ENCODE assay signal across 12 mouse cellular contexts in genomic region chr17:29337979-29338823, GRCm38 (mm10). TPM values are rescaled to one million over a fixed set of nuclear protein-coding genes. Genes with fewer than 3 reads are reported as not detected.
DNase-seq lines count a peak whose midpoint lies in the region; ATAC-seq lines count a peak whose summit lies in the region.
"Had no signal": no experiment of that assay in that cellular context is flagged by ENCODE, and none has a peak within 500 bp of the region (broad histone marks: within the 10 kb centered on the region; RNA-seq: fewer than 3 reads in every experiment).

No protein-coding gene starts in this region.

- WGBS in heart, embryonic 13.5 days: 91% methylated on average over 9 of the region's 9 CpGs
- 88% methylated on average over 9 of the region's 9 CpGs for WGBS in heart, embryonic 10.5 days
- 84% methylated on average over 9 of the region's 9 CpGs for WGBS in midbrain, embryonic 13.5 days
- WGBS in midbrain, embryonic 11.5 days: 93% methylated on average over 9 of the region's 9 CpGs
- WGBS in forebrain, embryonic 15.5 days: 59% methylated on average over 9 of the region's 9 CpGs

- DNase-seq in heart, embryonic 10.5 days (ENCODE audit: low spot score): no peak
- no peak for DNase-seq in midbrain, embryonic 11.5 days (ENCODE audit: low spot score, missing footprints)
- peak; percentile 59 to 75 for DNase-seq in thymus, adult 18-20 months
- DNase-seq in urinary bladder, postnatal 10 days (ENCODE audit: low spot score): no peak
- DNase-seq in kidney, adult 18-20 months: no peak

- no peak overlapping the region for H3K4me3 ChIP-seq in heart, embryonic 13.5 days
- H3K4me3 ChIP-seq in heart, embryonic 10.5 days: no peak overlapping the region
- H3K4me3 ChIP-seq in midbrain, embryonic 13.5 days (replicated peaks): no peak overlapping the region
- H3K4me3 ChIP-seq in midbrain, embryonic 11.5 days (ENCODE audit: low read depth, low read length): no peak overlapping the region
- no peak overlapping the region for H3K4me3 ChIP-seq in forebrain, embryonic 15.5 days
- H3K4me3 ChIP-seq: erythroblast, embryonic 14.5 days; intestine, embryonic 15.5 days; liver, embryonic 15.5 days had no signal

- H3K9ac ChIP-seq in heart, embryonic 13.5 days: peak overlapping the region; percentile 50; the same call in 1 of the 2 replicates
- no peak overlapping the region for H3K9ac ChIP-seq in midbrain, embryonic 13.5 days (replicated peaks)
- no peak overlapping the region for H3K9ac ChIP-seq in midbrain, embryonic 11.5 days (ENCODE audit: low read length)
- no peak overlapping the region for H3K9ac ChIP-seq in forebrain, embryonic 15.5 days (replicated peaks)
- H3K9ac ChIP-seq: intestine, embryonic 15.5 days; liver, embryonic 15.5 days had no signal

- peak overlapping the region; percentile 75 for H3K27ac ChIP-seq in heart, embryonic 13.5 days (replicated peaks)
- no peak overlapping the region for H3K27ac ChIP-seq in heart, embryonic 10.5 days
- peak overlapping the region; percentile 48 for H3K27ac ChIP-seq in midbrain, embryonic 13.5 days
- no peak overlapping the region; the same call in 1 of the 2 replicates for H3K27ac ChIP-seq in midbrain, embryonic 11.5 days (ENCODE audit: low read depth, low read length)
- H3K27ac ChIP-seq in forebrain, embryonic 15.5 days (replicated peaks): peak overlapping the region; percentile 72
- H3K27ac ChIP-seq: liver, embryonic 15.5 days had no signal

- H3K9me3 ChIP-seq in heart, embryonic 13.5 days: no peaks in the 10 kb centered on the region
- H3K9me3 ChIP-seq in heart, embryonic 10.5 days: no peaks in the 10 kb centered on the region
- no peaks in the 10 kb centered on the region for H3K9me3 ChIP-seq in midbrain, embryonic 13.5 days
- H3K9me3 ChIP-seq in midbrain, embryonic 11.5 days (ENCODE audit: control insufficient read depth, low read length): no peaks in the 10 kb centered on the region
- H3K9me3 ChIP-seq in forebrain, embryonic 15.5 days: no peaks in the 10 kb centered on the region
- H3K9me3 ChIP-seq: G1E; intestine, embryonic 15.5 days; liver, embryonic 15.5 days had no signal

- H3K4me2 ChIP-seq in heart, embryonic 13.5 days: no peak overlapping the region
- no peak overlapping the region for H3K4me2 ChIP-seq in midbrain, embryonic 13.5 days (replicated peaks)
- no peak overlapping the region for H3K4me2 ChIP-seq in midbrain, embryonic 11.5 days
- no peak overlapping the region for H3K4me2 ChIP-seq in forebrain, embryonic 15.5 days (replicated peaks)
- H3K4me2 ChIP-seq: intestine, embryonic 15.5 days; liver, embryonic 15.5 days had no signal

- no peak for ATAC-seq in heart, embryonic 13.5 days (ENCODE audit: extremely low read depth, insufficient number of reproducible peaks, low FRiP score, low TSS enrichment)
- 0 out of 2 replicates have a peak, but pooled peaks have one; percentile 28 for ATAC-seq in midbrain, embryonic 13.5 days
- ATAC-seq in midbrain, embryonic 11.5 days (ENCODE audit: low FRiP score): no peak
- ATAC-seq in forebrain, embryonic 15.5 days (replicated peaks): peak; percentile 70
- ATAC-seq: intestine, embryonic 15.5 days had no signal

- H3K4me1 ChIP-seq in heart, embryonic 13.5 days: peaks cover 42% of the 10 kb centered on the region
- peaks cover 26% of the 10 kb centered on the region for H3K4me1 ChIP-seq in heart, embryonic 10.5 days
- peaks cover 34% of the 10 kb centered on the region for H3K4me1 ChIP-seq in midbrain, embryonic 13.5 days (replicated peaks)
- peaks cover 11% of the 10 kb centered on the region for H3K4me1 ChIP-seq in midbrain, embryonic 11.5 days (ENCODE audit: control insufficient read depth, insufficient read depth, low read length)
- H3K4me1 ChIP-seq in forebrain, embryonic 15.5 days: peaks cover 47% of the 10 kb centered on the region

- no peaks in the 10 kb centered on the region for H3K27me3 ChIP-seq in heart, embryonic 13.5 days (replicated peaks)
- no peaks in the 10 kb centered on the region for H3K27me3 ChIP-seq in heart, embryonic 10.5 days (ENCODE audit: insufficient read depth, poor library complexity, severe bottlenecking)
- no peaks in the 10 kb centered on the region for H3K27me3 ChIP-seq in midbrain, embryonic 13.5 days
- H3K27me3 ChIP-seq in midbrain, embryonic 11.5 days (ENCODE audit: control insufficient read depth, insufficient read depth, low read length): no peaks in the 10 kb centered on the region
- H3K27me3 ChIP-seq in forebrain, embryonic 15.5 days: no peaks in the 10 kb centered on the region
- H3K27me3 ChIP-seq: intestine, embryonic 15.5 days; liver, embryonic 15.5 days had no signal

- peaks cover 82% of the 10 kb centered on the region for H3K36me3 ChIP-seq in heart, embryonic 13.5 days
- H3K36me3 ChIP-seq in heart, embryonic 10.5 days: peaks cover 82% of the 10 kb centered on the region
- peaks cover 84% of the 10 kb centered on the region for H3K36me3 ChIP-seq in midbrain, embryonic 13.5 days
- peaks cover 37% of the 10 kb centered on the region for H3K36me3 ChIP-seq in midbrain, embryonic 11.5 days (ENCODE audit: control insufficient read depth, insufficient read depth, low read length)
- peaks cover 69% of the 10 kb centered on the region for H3K36me3 ChIP-seq in forebrain, embryonic 15.5 days

RNA-seq across cellular contexts. Expression of gene Mtch1, which starts 9.5 kb away (rescaled TPM):
- 276 and 287 TPM in 2 replicates for polyA plus RNA-seq in heart, embryonic 13.5 days (2015; fragmentation: Nextera tagmentation; extraction: Ambion mirVana)
- polyA plus RNA-seq in heart, embryonic 10.5 days (2016; fragmentation: Nextera tagmentation; extraction: Ambion mirVana): 281 and 310 TPM in 2 replicates
- polyA plus RNA-seq in midbrain, embryonic 13.5 days (2015; fragmentation: Nextera tagmentation; extraction: Ambion mirVana): 398 and 461 TPM in 2 replicates
- 348 and 375 TPM in 2 replicates for polyA plus RNA-seq in midbrain, embryonic 11.5 days (2014; fragmentation: Nextera tagmentation; extraction: Ambion mirVana)
- 432 and 464 TPM in 2 replicates for polyA plus RNA-seq in forebrain, embryonic 15.5 days (2015; fragmentation: Nextera tagmentation; extraction: Ambion mirVana)

RNA-seq across cellular contexts. Expression of gene Pi16, which starts 20.7 kb away (rescaled TPM):
- polyA plus RNA-seq in heart, embryonic 13.5 days (2015; fragmentation: Nextera tagmentation; extraction: Ambion mirVana): 1.9 and 2.4 TPM in 2 replicates
- polyA plus RNA-seq in heart, embryonic 10.5 days (2016; fragmentation: Nextera tagmentation; extraction: Ambion mirVana): 1.9 and 2.6 TPM in 2 replicates
- 1.9 and 2.2 TPM in 2 replicates for polyA plus RNA-seq in midbrain, embryonic 13.5 days (2015; fragmentation: Nextera tagmentation; extraction: Ambion mirVana)
- 0.56 and 0.57 TPM in 2 replicates for polyA plus RNA-seq in midbrain, embryonic 11.5 days (2014; fragmentation: Nextera tagmentation; extraction: Ambion mirVana)
- 1.4 and 1.8 TPM in 2 replicates for polyA plus RNA-seq in forebrain, embryonic 15.5 days (2015; fragmentation: Nextera tagmentation; extraction: Ambion mirVana)

RNA-seq across cellular contexts. Expression of gene Fgd2, which starts 22.5 kb away (rescaled TPM):
- polyA plus RNA-seq in heart, embryonic 13.5 days (2015; fragmentation: Nextera tagmentation; extraction: Ambion mirVana): 3.4 and 3.8 TPM in 2 replicates
- polyA plus RNA-seq in heart, embryonic 10.5 days (2016; fragmentation: Nextera tagmentation; extraction: Ambion mirVana): 2.2 and 3.8 TPM in 2 replicates
- polyA plus RNA-seq in midbrain, embryonic 13.5 days (2015; fragmentation: Nextera tagmentation; extraction: Ambion mirVana): 3.2 and 3.3 TPM in 2 replicates
- 2.2 and 2.4 TPM in 2 replicates for polyA plus RNA-seq in midbrain, embryonic 11.5 days (2014; fragmentation: Nextera tagmentation; extraction: Ambion mirVana)
- polyA plus RNA-seq in forebrain, embryonic 15.5 days (2015; fragmentation: Nextera tagmentation; extraction: Ambion mirVana): 5.5 and 6.0 TPM in 2 replicates

Comparison
In these comparisons a context has a peak if more than half of its experiments do, and no peak if none do; other contexts are left out.
1. ATAC-seq: peak in midbrain, embryonic 13.5 days (single experiment) and forebrain, embryonic 15.5 days (single experiment); none in heart, embryonic 13.5 days (single experiment) and midbrain, embryonic 11.5 days (single experiment).
2. H3K27ac ChIP-seq: peak in heart, embryonic 13.5 days (single experiment), midbrain, embryonic 13.5 days (single experiment) and forebrain, embryonic 15.5 days (single experiment); none in heart, embryonic 10.5 days (single experiment) and midbrain, embryonic 11.5 days (single experiment).
3. DNase-seq: peak in thymus, adult 18-20 months (2 of 2); none in heart, embryonic 10.5 days (single experiment), midbrain, embryonic 11.5 days (single experiment), urinary bladder, postnatal 10 days (single experiment) and kidney, adult 18-20 months (single experiment).